Mouse (Mus musculus): ENCODE measurements at regions not wholly inside any gene's neighbourhood (a gene's known extent, or its start where the extent isn't known, plus 50 kb on each side); places are given as distances from the start of the nearest gene placed in this dataset.
"Not testable (repeated sequence)": the region's sequence is repeated elsewhere in the genome, so short reads cannot be mapped to it uniquely, and the experiment has no call there.

GRCm38 (mm10) chr12:119102106-119102505 is 135.9 kb upstream of the Abcb5 start:
- DNase-seq (ENCODE audit: low read depth, low spot score), result not testable (repeated sequence)

GRCm38 (mm10) chr12:119099736-119100135 is 133.5 kb upstream of the Abcb5 start:
- no peak for DNase-seq (ENCODE audit: low read depth, low spot score)

- no peak for DNase-seq (ENCODE audit: low read depth, low spot score)
Measured at GRCm38 (mm10) chr12:119097814-119098213, 131.6 kb upstream of the Abcb5 start.

GRCm38 (mm10) chr12:119094314-119094713 is 128.1 kb upstream of the Abcb5 start:
- DNase-seq (ENCODE audit: low read depth, low spot score), result no peak

- no peak for DNase-seq (ENCODE audit: low read depth, low spot score)
Measured at GRCm38 (mm10) chr12:119093402-119093801, 127.2 kb upstream of the Abcb5 start.

- DNase-seq (ENCODE audit: low read depth, low spot score), result no peak
Measured at GRCm38 (mm10) chr12:119089292-119089691, 123.1 kb upstream of the Abcb5 start.

- no peak for DNase-seq (ENCODE audit: low read depth, low spot score)
Measured at GRCm38 (mm10) chr12:119088666-119089065, 122.4 kb upstream of the Abcb5 start.

GRCm38 (mm10) chr12:119084814-119085213 is 118.6 kb upstream of the Abcb5 start:
- DNase-seq (ENCODE audit: low read depth, low spot score), result no peak

GRCm38 (mm10) chr12:119082781-119083180 is 116.6 kb upstream of the Abcb5 start:
- no peak for DNase-seq (ENCODE audit: low read depth, low spot score)

GRCm38 (mm10) chr12:119075825-119076224 is 109.6 kb upstream of the Abcb5 start:
- DNase-seq (ENCODE audit: low read depth, low spot score), result no peak

- DNase-seq (ENCODE audit: low read depth, low spot score), result no peak
Measured at GRCm38 (mm10) chr12:119074742-119075478, 108.7 kb upstream of the Abcb5 start.

GRCm38 (mm10) chr12:119074147-119074546 is 107.9 kb upstream of the Abcb5 start:
- no peak for DNase-seq (ENCODE audit: low read depth, low spot score)

GRCm38 (mm10) chr12:119070963-119071362 is 104.7 kb upstream of the Abcb5 start:
- no peak for DNase-seq (ENCODE audit: low read depth, low spot score)

GRCm38 (mm10) chr12:119070446-119070845 is 104.2 kb upstream of the Abcb5 start:
- DNase-seq (ENCODE audit: low read depth, low spot score), result no peak

GRCm38 (mm10) chr12:119069747-119070146 is 103.5 kb upstream of the Abcb5 start:
- DNase-seq (ENCODE audit: low read depth, low spot score), result no peak

GRCm38 (mm10) chr12:119068079-119068478 is 101.9 kb upstream of the Abcb5 start:
- no peak for DNase-seq (ENCODE audit: low read depth, low spot score)

- no peak for DNase-seq (ENCODE audit: low read depth, low spot score)
Measured at GRCm38 (mm10) chr12:119062931-119063330, 96.7 kb upstream of the Abcb5 start.

- no peak for DNase-seq (ENCODE audit: low read depth, low spot score)
Measured at GRCm38 (mm10) chr12:119062490-119062889, 96.3 kb upstream of the Abcb5 start.

- DNase-seq (ENCODE audit: low read depth, low spot score), result no peak
Measured at GRCm38 (mm10) chr12:119054560-119054959, 88.3 kb upstream of the Abcb5 start.

GRCm38 (mm10) chr12:119051692-119052379 is 85.6 kb upstream of the Abcb5 start:
- no peak for DNase-seq (ENCODE audit: low read depth, low spot score)

GRCm38 (mm10) chr12:119038306-119038705 is 72.1 kb upstream of the Abcb5 start:
- DNase-seq (ENCODE audit: low read depth, low spot score), result no peak

GRCm38 (mm10) chr12:119034828-119035227 is 68.6 kb upstream of the Abcb5 start:
- no peak for DNase-seq (ENCODE audit: low read depth, low spot score)

- no peak for DNase-seq (ENCODE audit: low read depth, low spot score)
Measured at GRCm38 (mm10) chr12:119028711-119029110, 62.5 kb upstream of the Abcb5 start.
